18 mouse cellular contexts compared by ENCODE assay signal in the genomic region with DNA sequence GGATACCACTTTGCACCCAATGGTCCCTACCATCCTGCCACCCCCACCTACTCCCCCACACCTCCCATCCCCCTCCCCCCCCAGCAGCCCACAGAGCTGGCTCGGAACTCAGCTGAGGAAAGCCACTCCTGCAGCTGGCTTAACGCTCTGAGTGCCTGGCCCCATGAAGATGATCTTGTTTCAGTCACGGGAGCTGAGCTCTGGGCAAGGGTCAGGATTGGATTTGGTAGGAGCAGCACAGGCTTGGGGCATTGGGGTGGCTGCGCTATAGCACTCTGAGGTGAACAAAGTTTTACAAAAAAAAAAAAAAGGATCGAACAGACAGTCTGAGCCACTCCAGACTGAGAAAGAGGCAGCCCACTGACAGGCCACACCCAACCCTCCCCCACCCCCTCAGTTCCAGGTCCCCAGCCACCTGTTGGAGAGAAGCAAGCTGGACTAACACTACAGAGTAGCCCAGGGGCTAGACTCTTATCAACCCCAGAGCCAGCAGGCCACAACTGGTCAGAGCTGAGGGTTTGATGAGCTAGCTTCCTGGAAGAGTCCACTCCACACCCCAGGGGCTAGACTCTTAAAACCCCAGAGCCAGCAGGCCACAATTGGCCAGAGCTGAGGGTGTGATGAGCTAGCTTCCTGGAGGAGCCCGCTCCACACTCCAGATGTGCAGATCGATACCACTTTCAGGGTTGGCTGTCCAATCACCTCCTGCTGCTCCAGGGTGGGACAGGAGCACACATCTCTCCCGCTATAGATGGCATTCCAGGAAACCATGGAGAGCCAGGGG. TPM values are rescaled to one million over a fixed set of nuclear protein-coding genes. Genes with fewer than 3 reads are reported as not detected.
DNase-seq lines count a peak whose midpoint lies in the region; ATAC-seq and TF ChIP-seq lines count a peak whose summit lies in the region.
"Had no signal": no experiment of that assay in that cellular context is flagged by ENCODE, and none has a peak within 500 bp of the region (broad histone marks: within the 10 kb centered on the region; RNA-seq: fewer than 3 reads in every experiment).

No protein-coding gene starts in this region.

- no peaks in the 10 kb centered on the region for H3K27me3 ChIP-seq in midbrain, embryonic 11.5 days (ENCODE audit: control insufficient read depth, insufficient read depth, low read length)
- no peaks in the 10 kb centered on the region for H3K27me3 ChIP-seq in midbrain, embryonic 15.5 days (replicated peaks)
- H3K27me3 ChIP-seq in intestine, embryonic 15.5 days (replicated peaks): no peaks in the 10 kb centered on the region
- no peaks in the 10 kb centered on the region for H3K27me3 ChIP-seq in liver, embryonic 13.5 days
- H3K27me3 ChIP-seq: heart, embryonic 15.5 days; limb, embryonic 12.5 days had no signal

- H3K9ac ChIP-seq in midbrain, embryonic 11.5 days (ENCODE audit: low read length): no peak overlapping the region
- no peak overlapping the region for H3K9ac ChIP-seq in midbrain, embryonic 15.5 days
- H3K9ac ChIP-seq in intestine, embryonic 15.5 days: no peak overlapping the region
- no peak overlapping the region for H3K9ac ChIP-seq in liver, embryonic 13.5 days
- H3K9ac ChIP-seq: heart, embryonic 15.5 days; hindbrain, embryonic 12.5 days; limb, embryonic 12.5 days; lung, embryonic 14.5 days had no signal

- peaks cover 8% of the 10 kb centered on the region for H3K36me3 ChIP-seq in midbrain, embryonic 11.5 days (ENCODE audit: control insufficient read depth, insufficient read depth, low read length)
- peaks cover 20% of the 10 kb centered on the region for H3K36me3 ChIP-seq in midbrain, embryonic 15.5 days (replicated peaks)
- H3K36me3 ChIP-seq in intestine, embryonic 15.5 days: peaks cover 26% of the 10 kb centered on the region
- H3K36me3 ChIP-seq in liver, embryonic 13.5 days: peaks cover 39% of the 10 kb centered on the region

- ATAC-seq in midbrain, embryonic 11.5 days (ENCODE audit: low FRiP score): no peak
- ATAC-seq in midbrain, embryonic 15.5 days (replicated peaks): no peak
- ATAC-seq in intestine, embryonic 15.5 days: peak; percentile 13; the same call in 1 of the 2 replicates
- ATAC-seq in liver, embryonic 13.5 days (ENCODE audit: low read depth): 0 out of 2 replicates have a peak, but pooled peaks have one; percentile 10
- ATAC-seq in erythroblast, adult 5-6 weeks (replicated peaks; ENCODE audit: low FRiP score, poor library complexity, severe bottlenecking): no peak
- ATAC-seq: forebrain, embryonic 16.5 days had no signal

- 77% methylated on average over 8 of the region's 8 CpGs for WGBS in midbrain, embryonic 11.5 days
- WGBS in midbrain, embryonic 15.5 days: 75% methylated on average over 8 of the region's 8 CpGs
- 65% methylated on average over 8 of the region's 8 CpGs for WGBS in intestine, embryonic 15.5 days
- 58% methylated on average over 8 of the region's 8 CpGs for WGBS in liver, embryonic 13.5 days (ENCODE audit: insufficient replicate concordance)

- TF ChIP-seq CTCF in gastrocnemius, adult 2 months (IDR thresholded peaks at IDR 0.05): no peak

- no peaks in the 10 kb centered on the region for H3K9me3 ChIP-seq in midbrain, embryonic 11.5 days (ENCODE audit: control insufficient read depth, low read length)
- H3K9me3 ChIP-seq in midbrain, embryonic 15.5 days: no peaks in the 10 kb centered on the region
- H3K9me3 ChIP-seq in intestine, embryonic 15.5 days: no peaks in the 10 kb centered on the region
- H3K9me3 ChIP-seq in liver, embryonic 13.5 days (replicated peaks): no peaks in the 10 kb centered on the region
- H3K9me3 ChIP-seq: heart, embryonic 15.5 days; hindbrain, embryonic 12.5 days; limb, embryonic 12.5 days had no signal

- intact Hi-C loops in gastrocnemius, adult 2 months (cut with DNase I): loop anchor here (5.0 kb wide), 1 partner anchor 38 kb away; no protein-coding TSS in a partner anchor
- intact Hi-C loops in gastrocnemius, postnatal 36 days (cut with DNase I): loop anchor here (5.0 kb wide), 1 partner anchor 38 kb away; no protein-coding TSS in a partner anchor

- peak; percentile 48 for DNase-seq in gastrocnemius, adult 2 months
- no peak for DNase-seq in gastrocnemius, postnatal 36 days
- DNase-seq in midbrain, embryonic 11.5 days (ENCODE audit: low spot score, missing footprints): peak; percentile 44
- no peak for DNase-seq in liver, embryonic 13.5 days
- DNase-seq in gastrocnemius, adult 8-10 months (ENCODE audit: low spot score in 2 of 2): no peak
- DNase-seq: adrenal gland, postnatal 14 days; cerebellum, adult 8-10 months; lung, embryonic 14.5 days; midbrain, embryonic 14.5 days; right cerebral cortex, adult 18-20 months had no signal

- H3K4me2 ChIP-seq in midbrain, embryonic 11.5 days: no peak overlapping the region
- no peak overlapping the region for H3K4me2 ChIP-seq in midbrain, embryonic 15.5 days
- no peak overlapping the region for H3K4me2 ChIP-seq in intestine, embryonic 15.5 days (replicated peaks)
- no peak overlapping the region for H3K4me2 ChIP-seq in liver, embryonic 13.5 days
- H3K4me2 ChIP-seq: heart, embryonic 15.5 days; hindbrain, embryonic 12.5 days; limb, embryonic 12.5 days; lung, embryonic 14.5 days had no signal

- H3K4me1 ChIP-seq in midbrain, embryonic 11.5 days (ENCODE audit: control insufficient read depth, insufficient read depth, low read length): no peaks in the 10 kb centered on the region
- no peaks in the 10 kb centered on the region for H3K4me1 ChIP-seq in midbrain, embryonic 15.5 days
- H3K4me1 ChIP-seq in intestine, embryonic 15.5 days (replicated peaks): peaks cover 22% of the 10 kb centered on the region
- H3K4me1 ChIP-seq in liver, embryonic 13.5 days (replicated peaks): peaks cover 23% of the 10 kb centered on the region
- H3K4me1 ChIP-seq: heart, embryonic 15.5 days had no signal

- no peak overlapping the region for H3K4me3 ChIP-seq in gastrocnemius, adult 2 months
- H3K4me3 ChIP-seq in midbrain, embryonic 11.5 days (ENCODE audit: low read depth, low read length): no peak overlapping the region
- H3K4me3 ChIP-seq in midbrain, embryonic 15.5 days: no peak overlapping the region
- no peak overlapping the region for H3K4me3 ChIP-seq in intestine, embryonic 15.5 days (replicated peaks)
- no peak overlapping the region for H3K4me3 ChIP-seq in liver, embryonic 13.5 days (replicated peaks)
- H3K4me3 ChIP-seq: heart, embryonic 15.5 days; hindbrain, embryonic 12.5 days; limb, embryonic 12.5 days had no signal

- peak overlapping the region; percentile 54; the same call in 1 of the 2 replicates for H3K27ac ChIP-seq in gastrocnemius, adult 2 months
- no peak overlapping the region for H3K27ac ChIP-seq in midbrain, embryonic 11.5 days (ENCODE audit: low read depth, low read length)
- H3K27ac ChIP-seq in midbrain, embryonic 15.5 days: no peak overlapping the region
- no peak overlapping the region for H3K27ac ChIP-seq in intestine, embryonic 15.5 days
- H3K27ac ChIP-seq in liver, embryonic 13.5 days: no peak overlapping the region
- H3K27ac ChIP-seq: heart, embryonic 15.5 days; hindbrain, embryonic 12.5 days; limb, embryonic 12.5 days had no signal

RNA-seq across cellular contexts. Expression of a gene that starts 19.3 kb away (rescaled TPM):
- total RNA-seq in gastrocnemius, adult 2 months (2021): 100 to 1,000 TPM; 579 to 815 TPM
- 100 to 1,000 TPM; 795 to 846 TPM for total RNA-seq in gastrocnemius, postnatal 36 days (2021)
- polyA plus RNA-seq in midbrain, embryonic 11.5 days (2014; fragmentation: Nextera tagmentation; extraction: Ambion mirVana): 383 and 406 TPM in 2 replicates
- 365 and 370 TPM in 2 replicates for polyA plus RNA-seq in midbrain, embryonic 15.5 days (2015; fragmentation: Nextera tagmentation; extraction: Ambion mirVana)
- 410 and 432 TPM in 2 replicates for polyA plus RNA-seq in intestine, embryonic 15.5 days (2015; fragmentation: Nextera tagmentation; extraction: Ambion mirVana)
- polyA plus RNA-seq in liver, embryonic 13.5 days (2015; fragmentation: Nextera tagmentation; extraction: Ambion mirVana): 302 and 304 TPM in 2 replicates
- 34.5 and 54.8 TPM in 2 replicates for total RNA-seq in erythroblast, adult 5-6 weeks (2015; ENCODE audit: low replicate concordance)
- 63.8 and 70.5 TPM in 2 replicates for total RNA-seq in erythroblast, adult 5-6 weeks (2017; ENCODE audit: low replicate concordance)
- total RNA-seq in gastrocnemius, adult 8-10 months (2022): 100 to 1,000 TPM; 660 to 858 (median 779) TPM

RNA-seq across cellular contexts. Expression of a gene that starts 19.5 kb away (rescaled TPM):
- under 1 TPM in 1 of 2 experiments, not detected in 1; 0.20 TPM for total RNA-seq in gastrocnemius, adult 2 months (2021)
- under 1 TPM in 1 of 2 experiments, not detected in 1; 0.30 TPM for total RNA-seq in gastrocnemius, postnatal 36 days (2021)
- polyA plus RNA-seq in midbrain, embryonic 11.5 days (2014; fragmentation: Nextera tagmentation; extraction: Ambion mirVana): 0.18 and 0.30 TPM in 2 replicates
- 0.30 and 0.36 TPM in 2 replicates for polyA plus RNA-seq in midbrain, embryonic 15.5 days (2015; fragmentation: Nextera tagmentation; extraction: Ambion mirVana)
- polyA plus RNA-seq in intestine, embryonic 15.5 days (2015; fragmentation: Nextera tagmentation; extraction: Ambion mirVana): 1.5 and 1.7 TPM in 2 replicates
- 0.17 and 0.20 TPM in 2 replicates for polyA plus RNA-seq in liver, embryonic 13.5 days (2015; fragmentation: Nextera tagmentation; extraction: Ambion mirVana)
- not detected in 2 replicates for total RNA-seq in erythroblast, adult 5-6 weeks (2015; ENCODE audit: low replicate concordance)
- total RNA-seq in erythroblast, adult 5-6 weeks (2017; ENCODE audit: low replicate concordance): not detected in 2 replicates
- under 1 TPM; 0.13 to 0.65 (median 0.19) TPM for total RNA-seq in gastrocnemius, adult 8-10 months (2022)
- total RNA-seq: MEL had no signal

RNA-seq across cellular contexts. Expression of a gene that starts 41.2 kb away (rescaled TPM):
- total RNA-seq in gastrocnemius, adult 2 months (2021): 10 to 100 TPM; 20.7 to 50.5 TPM
- total RNA-seq in gastrocnemius, postnatal 36 days (2021): 10 to 100 TPM; 18.2 to 29.9 TPM
- polyA plus RNA-seq in midbrain, embryonic 11.5 days (2014; fragmentation: Nextera tagmentation; extraction: Ambion mirVana): 29.5 and 29.7 TPM in 2 replicates
- 25.6 and 26.4 TPM in 2 replicates for polyA plus RNA-seq in midbrain, embryonic 15.5 days (2015; fragmentation: Nextera tagmentation; extraction: Ambion mirVana)
- 27.8 and 28.1 TPM in 2 replicates for polyA plus RNA-seq in intestine, embryonic 15.5 days (2015; fragmentation: Nextera tagmentation; extraction: Ambion mirVana)
- 12.8 and 15.4 TPM in 2 replicates for polyA plus RNA-seq in liver, embryonic 13.5 days (2015; fragmentation: Nextera tagmentation; extraction: Ambion mirVana)
- total RNA-seq in erythroblast, adult 5-6 weeks (2015; ENCODE audit: low replicate concordance): not detected in 2 replicates
- total RNA-seq in erythroblast, adult 5-6 weeks (2017; ENCODE audit: low replicate concordance): 0.56 TPM in 1 of 2 replicates, not detected in the other
- 10 to 100 TPM; 12.1 to 28.7 (median 15.0) TPM for total RNA-seq in gastrocnemius, adult 8-10 months (2022)

Comparison
In these comparisons a context has a peak if more than half of its experiments do, and no peak if none do; other contexts are left out.
1. DNase-seq: peak in gastrocnemius, adult 2 months (single experiment) and midbrain, embryonic 11.5 days (single experiment); none in gastrocnemius, postnatal 36 days (0 of 2), liver, embryonic 13.5 days (single experiment) and gastrocnemius, adult 8-10 months (0 of 2).
2. ATAC-seq: peak in intestine, embryonic 15.5 days (single experiment) and liver, embryonic 13.5 days (single experiment); none in midbrain, embryonic 11.5 days (single experiment), midbrain, embryonic 15.5 days (single experiment) and erythroblast, adult 5-6 weeks (single experiment).
3. RNA of a gene that starts 19.3 kb away (total RNA-seq): 795 to 846 TPM in gastrocnemius, postnatal 36 days, 660 to 858 TPM in gastrocnemius, adult 8-10 months and 579 to 815 TPM in gastrocnemius, adult 2 months; 34.5 to 70.5 TPM in erythroblast, adult 5-6 weeks; every median in the first group is over 4 times any median in the second.
4. RNA of a gene that starts 41.2 kb away (total RNA-seq): 20.7 to 50.5 TPM in gastrocnemius, adult 2 months, 18.2 to 29.9 TPM in gastrocnemius, postnatal 36 days and 12.1 to 28.7 TPM in gastrocnemius, adult 8-10 months; 0.56 TPM in erythroblast, adult 5-6 weeks; every median in the first group is over 4 times any median in the second.